Mouse (Mus musculus) liver, embryonic 14.5 days (tissue): ENCODE results near the gene Slc35a1. TPM values are rescaled to one million over a fixed set of nuclear protein-coding genes. Genes with fewer than 3 reads are reported as not detected.
A peak's percentile ranks its signal among the peaks of the same experiment; 100 is the strongest.

Source experiments
- ATAC-seq: fragments of 200-750 bp; cut with Nextera tagmentation; 2 replicates; pipeline ENCODE4 v1.8.0; 2017; ENCODE audit warnings: moderate number of reproducible peaks, mild to moderate bottlenecking, moderate library complexity; ENCODE audit not compliant: insufficient read depth
- DNase-seq, 3 experiments: peaks; one replicate each; pipeline ENCODE4 v3.0.0-alpha.2; 2012 to 2013; ENCODE audit warnings: low read depth in 3 of 3, low spot score in 3 of 3
- H3K27ac ChIP-seq: fragments of 300-500 bp; sonication (generic); 2 replicates; pipeline ENCODE4 v1.5.1; 2014; ENCODE audit warnings: moderate library complexity, mild to moderate bottlenecking, control low read depth, inconsistent platforms
- H3K27me3 ChIP-seq: fragments of 300-500 bp; sonication (generic); 2 replicates; pipeline ENCODE4 v1.6.1; 2014; ENCODE audit warnings: mild to moderate bottlenecking, low read length, moderate library complexity; ENCODE audit not compliant: control insufficient read depth, insufficient read depth
- H3K36me3 ChIP-seq: fragments of 300-500 bp; sonication (generic); replicated peaks from 2 replicates; pipeline ENCODE4 v1.6.1; 2014; ENCODE audit warnings: low read depth; ENCODE audit not compliant: control insufficient read depth, insufficient read depth
- H3K4me1 ChIP-seq, 2 experiments: fragments of 200-500 bp in 1 of 2; fragments of 300-500 bp in 1 of 2; sonication (generic) in 1 of 2; replicated peaks; 2 replicates each; pipeline ENCODE4 v1.6.1; 2012 to 2014; ENCODE audit warnings: antibody characterized with exemption in 1 of 2, inconsistent platforms in 1 of 2, low read length in 1 of 2; ENCODE audit not compliant: control insufficient read depth in 2 of 2, insufficient read depth in 2 of 2
- H3K4me2 ChIP-seq: fragments of 300-500 bp; sonication (generic); 2 replicates; pipeline ENCODE4 v1.6.1; 2014; ENCODE audit warnings: low read depth, mild to moderate bottlenecking, control low read depth, moderate library complexity
- H3K4me3 ChIP-seq, 2 experiments: fragments of 200-500 bp in 1 of 2; fragments of 300-500 bp in 1 of 2; sonication (generic) in 1 of 2; 2 replicates each; pipeline ENCODE4 v1.5.1; 2012 to 2014; ENCODE audit warnings: low read depth in 2 of 2, low read length in 2 of 2, mild to moderate bottlenecking in 2 of 2, control low read depth in 1 of 2, inconsistent platforms in 1 of 2, moderate library complexity in 1 of 2; ENCODE audit not compliant: insufficient read depth in 1 of 2
- H3K9ac ChIP-seq: fragments of 300-500 bp; sonication (generic); replicated peaks from 2 replicates; pipeline ENCODE4 v1.6.1; 2014; ENCODE audit warnings: mild to moderate bottlenecking, control low read depth, moderate library complexity
- H3K9me3 ChIP-seq: fragments of 300-500 bp; sonication (generic); 2 replicates; pipeline ENCODE4 v1.6.1; 2016; ENCODE audit warnings: low read length, mixed read lengths; ENCODE audit not compliant: control insufficient read depth
- CTCF ChIP-seq: IDR thresholded peaks from 2 replicates; pipeline ENCODE4 v1.5.1; 2016; ENCODE audit warnings: antibody characterized with exemption, low read depth, control low read depth
- EP300 ChIP-seq: IDR thresholded peaks from 2 replicates; pipeline ENCODE4 v1.6.1; 2016; ENCODE audit warnings: antibody characterized with exemption, low read depth
- WGBS: fragments of 180-500 bp; shearing (Covaris S2); extraction: QIAGEN DNeasy Blood & Tissue Kit; methylation state at CpG from one replicate; pipeline ENCODE4 v1.1.7; 2014; ENCODE audit not compliant: insufficient replicate concordance; 5-methylcytosine and 5-hydroxymethylcytosine counted together
- polyA plus RNA-seq, 2 experiments: library from polyadenylated mRNA; depleted of rRNA in 1 of 2; stranded (reverse) in 1 of 2; unstranded in 1 of 2; fragments of >200 nt; fragmentation: Nextera tagmentation in 1 of 2; extraction: Ambion mirVana in 1 of 2; gene quantifications; 2 replicates each; pipeline versions ENCODE4 v1.2.1 to v1.2.3; 2012 to 2014

Slc35a1 gene
- polyA plus RNA-seq, 2 experiments: 8.3 to 9.4 TPM

GRCm38 (mm10) chr4:34724306-34724705 lies 37.1 kb upstream of the Slc35a1 start:
- no peak overlapping the region for H3K4me2 ChIP-seq
- no peak for DNase-seq
- no peaks in the 10 kb centered on the region; the same call in 1 of the 2 replicates for H3K27me3 ChIP-seq
- H3K27ac ChIP-seq: no peak overlapping the region
- H3K4me1 ChIP-seq: no peaks in the 10 kb centered on the region
- ATAC-seq: no peak
- TF ChIP-seq CTCF (no peak), EP300 (no peak)
- H3K9me3 ChIP-seq: peaks cover 2% of the 10 kb centered on the region; the same call in 1 of the 2 replicates
- H3K9ac ChIP-seq: no peak overlapping the region
- WGBS: 51% methylated on average over 4 of the region's 4 CpGs
- H3K4me3 ChIP-seq: no peak overlapping the region
- no peaks in the 10 kb centered on the region for H3K36me3 ChIP-seq

- DNase-seq: no peak
Measured at GRCm38 (mm10) chr4:34723186-34723585, 35.9 kb upstream of the Slc35a1 start.

DNA sequence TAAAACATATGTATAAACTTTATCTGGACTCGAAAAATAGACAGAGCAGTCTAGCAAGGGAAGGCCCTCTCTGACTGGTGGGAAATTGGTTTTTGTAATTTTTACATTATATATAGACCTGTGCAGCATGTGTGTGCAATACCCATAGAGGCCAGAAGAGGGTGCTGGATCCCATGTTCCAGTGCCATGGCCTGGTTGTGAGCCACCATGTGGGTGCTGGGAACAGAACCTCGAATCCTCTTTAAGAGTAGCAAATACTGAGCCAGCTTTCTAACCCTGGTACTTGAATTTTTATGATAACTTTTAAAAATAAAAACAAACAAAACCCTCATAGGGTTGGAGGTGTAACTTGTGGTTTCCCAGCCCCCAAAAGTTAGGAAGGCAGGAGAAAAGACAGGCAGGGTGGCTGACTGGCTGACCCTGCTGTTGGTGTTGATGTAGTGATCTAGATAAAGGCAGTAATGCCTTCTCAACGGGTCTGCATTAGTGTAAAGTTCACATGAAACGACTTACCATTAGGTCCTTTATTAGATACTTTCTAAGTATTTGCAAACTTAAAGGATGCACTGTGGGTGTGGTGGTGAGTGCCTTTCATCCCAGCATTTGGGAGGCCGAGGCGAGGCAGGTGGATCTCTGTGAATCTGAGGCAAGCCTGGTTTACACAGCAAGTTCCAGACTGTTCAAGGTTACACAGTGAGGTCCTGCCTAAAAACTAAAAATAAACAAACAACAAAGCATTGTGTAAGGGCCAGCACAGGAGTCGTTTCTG lies 33.1 kb upstream of the Slc35a1 start:
- peak; percentile 22; the same call in 1 of the 2 replicates for TF ChIP-seq CTCF
- no peak for TF ChIP-seq EP300
- no peaks in the 10 kb centered on the region for H3K27me3 ChIP-seq
- DNase-seq (no peak), ATAC-seq (no peak)
- H3K36me3 ChIP-seq: no peaks in the 10 kb centered on the region
- H3K27ac ChIP-seq: no peak overlapping the region
- WGBS: 65% methylated on average over 7 of the region's 7 CpGs
- H3K4me2 ChIP-seq: no peak overlapping the region
- H3K4me1 ChIP-seq: no peaks in the 10 kb centered on the region
- no peak overlapping the region for H3K4me3 ChIP-seq
- no peak overlapping the region for H3K9ac ChIP-seq
- H3K9me3 ChIP-seq: peaks cover 2% of the 10 kb centered on the region; the same call in 1 of the 2 replicates

More at GRCm38 (mm10) chr4:34723186-34723585, 35.9 kb upstream of the Slc35a1 start:
- Histone ChIP-seq H3K9me3 (peaks cover 2% of the 10 kb centered on the region; the same call in 1 of the 2 replicates), H3K9ac (no peak overlapping the region), H3K4me3 (no peak overlapping the region), H3K4me1 (no peaks in the 10 kb centered on the region), H3K27me3 (no peaks in the 10 kb centered on the region; the same call in 1 of the 2 replicates), H3K4me2 (no peak overlapping the region), H3K36me3 (no peaks in the 10 kb centered on the region), H3K27ac (no peak overlapping the region)
- WGBS: 39% methylated on average over 4 of the region's 4 CpGs
- no peak for TF ChIP-seq EP300
- TF ChIP-seq CTCF: no peak
- no peak for ATAC-seq

GRCm38 (mm10) chr4:34719421-34719820 lies 32.2 kb upstream of the Slc35a1 start:
- Histone ChIP-seq H3K27ac (no peak overlapping the region), H3K27me3 (no peaks in the 10 kb centered on the region), H3K4me3 (no peak overlapping the region), H3K36me3 (no peaks in the 10 kb centered on the region), H3K9me3 (peaks cover 2% of the 10 kb centered on the region; the same call in 1 of the 2 replicates), H3K4me1 (no peaks in the 10 kb centered on the region), H3K9ac (no peak overlapping the region), H3K4me2 (no peak overlapping the region)
- no peak for ATAC-seq
- WGBS: 82% methylated on average over 12 of the region's 12 CpGs
- TF ChIP-seq CTCF (no peak), EP300 (no peak)
- no peak for DNase-seq

GRCm38 (mm10) chr4:34715062-34715461 lies 27.8 kb upstream of the Slc35a1 start:
- Histone ChIP-seq H3K4me2 (no peak overlapping the region), H3K27ac (no peak overlapping the region), H3K4me3 (no peak overlapping the region), H3K4me1 (no peaks in the 10 kb centered on the region), H3K36me3 (no peaks in the 10 kb centered on the region), H3K9me3 (no peaks in the 10 kb centered on the region), H3K9ac (no peak overlapping the region), H3K27me3 (no peaks in the 10 kb centered on the region)
- TF ChIP-seq EP300 (no peak), CTCF (no peak)
- no peak for ATAC-seq
- DNase-seq: no peak
- 78% methylated on average over 1 of the region's 1 CpGs for WGBS
